Mouse (Mus musculus) liver, embryonic 16.5 days (tissue): ENCODE measurements around the gene Scgb1a1. TPM values are rescaled to one million over a fixed set of nuclear protein-coding genes. Genes with fewer than 3 reads are reported as not detected.

Experiments used
- ATAC-seq: fragments of 200-750 bp; cut with Nextera tagmentation; 2 replicates; pipeline ENCODE4 v1.8.0; 2017; ENCODE audit warnings: low read depth, mild to moderate bottlenecking, moderate number of reproducible peaks, moderate library complexity
- H3K27ac ChIP-seq: fragments of 300-500 bp; sonication (generic); 2 replicates; pipeline ENCODE4 v1.5.1; 2014; ENCODE audit warnings: mild to moderate bottlenecking, low read length
- H3K27me3 ChIP-seq: fragments of 300-500 bp; sonication (generic); 2 replicates; pipeline ENCODE4 v1.6.1; 2014; ENCODE audit warnings: low read depth, low read length, mixed read lengths; ENCODE audit not compliant: control insufficient read depth, insufficient read depth
- H3K36me3 ChIP-seq: fragments of 300-500 bp; sonication (generic); 2 replicates; pipeline ENCODE4 v1.6.1; 2014; ENCODE audit warnings: mild to moderate bottlenecking; ENCODE audit not compliant: control insufficient read depth, insufficient read depth
- H3K4me1 ChIP-seq: fragments of 300-500 bp; sonication (generic); 2 replicates; pipeline ENCODE4 v1.6.1; 2014; ENCODE audit warnings: low read depth, low read length, mixed read lengths; ENCODE audit not compliant: control insufficient read depth
- H3K4me2 ChIP-seq: fragments of 300-500 bp; sonication (generic); 2 replicates; pipeline ENCODE4 v1.6.1; 2014; ENCODE audit warnings: low read depth, low read length, mixed read lengths
- H3K4me3 ChIP-seq: fragments of 300-500 bp; sonication (generic); 2 replicates; pipeline ENCODE4 v1.5.1; 2014; ENCODE audit warnings: low read depth, mild to moderate bottlenecking, low read length
- H3K9ac ChIP-seq: fragments of 300-500 bp; sonication (generic); 2 replicates; pipeline ENCODE4 v1.6.1; 2014; ENCODE audit warnings: low read depth, low read length
- H3K9me3 ChIP-seq: fragments of 300-500 bp; sonication (generic); replicated peaks from 2 replicates; pipeline ENCODE4 v1.6.1; 2016; ENCODE audit warnings: low read length; ENCODE audit not compliant: control insufficient read depth
- WGBS: fragments of 180-500 bp; shearing (Covaris S2); extraction: QIAGEN DNeasy Blood & Tissue Kit; methylation state at CpG from one replicate; pipeline ENCODE4 v1.1.7; 2014; ENCODE audit not compliant: insufficient replicate concordance; 5-methylcytosine and 5-hydroxymethylcytosine counted together
- polyA plus RNA-seq: library from polyadenylated mRNA; unstranded; fragments of >200 nt; fragmentation: Nextera tagmentation; extraction: Ambion mirVana; gene quantifications from 2 replicates; pipeline ENCODE4 v1.2.1, GENCODE M21; 2015

The Scgb1a1 gene
- polyA plus RNA-seq, 1 experiment from 2014 or later, result not detected

GRCm38 (mm10) chr19:9044291-9044690 is 43.5 kb downstream of the Scgb1a1 start:
- H3K4me1 ChIP-seq, result peaks cover 9% of the 10 kb centered on the region
- ATAC-seq, result peak; percentile 63; the same call in 1 of the 2 replicates
- 44% methylated on average over 4 of the region's 4 CpGs for WGBS
- H3K36me3 ChIP-seq, result no peaks in the 10 kb centered on the region
- H3K27ac ChIP-seq, result no peak overlapping the region
- H3K9me3 ChIP-seq, result peaks cover 3% of the 10 kb centered on the region; the same call in 1 of the 2 replicates
- no peak overlapping the region for H3K9ac ChIP-seq
- no peak overlapping the region for H3K4me3 ChIP-seq
- H3K4me2 ChIP-seq, result no peak overlapping the region
- no peaks in the 10 kb centered on the region for H3K27me3 ChIP-seq

GRCm38 (mm10) chr19:9043123-9043522 is 44.6 kb downstream of the Scgb1a1 start:
- ATAC-seq, result no peak
- Histone ChIP-seq H3K36me3 (no peaks in the 10 kb centered on the region), H3K9ac (no peak overlapping the region), H3K27me3 (no peaks in the 10 kb centered on the region), H3K4me3 (no peak overlapping the region), H3K4me1 (peaks cover 9% of the 10 kb centered on the region), H3K4me2 (no peak overlapping the region), H3K9me3 (no peaks in the 10 kb centered on the region), H3K27ac (no peak overlapping the region)
- WGBS, result 60% methylated on average over 1 of the region's 1 CpGs

- Histone ChIP-seq H3K9ac (no peak overlapping the region), H3K36me3 (no peaks in the 10 kb centered on the region), H3K4me1 (peaks cover 7% of the 10 kb centered on the region), H3K4me3 (no peak overlapping the region), H3K4me2 (no peak overlapping the region), H3K27ac (no peak overlapping the region), H3K9me3 (no peaks in the 10 kb centered on the region), H3K27me3 (no peaks in the 10 kb centered on the region)
- no peak for ATAC-seq
Observed at GRCm38 (mm10) chr19:9041074-9041473, 46.7 kb downstream of the Scgb1a1 start.

- Histone ChIP-seq H3K9ac (no peak overlapping the region), H3K4me1 (peaks cover 7% of the 10 kb centered on the region), H3K4me3 (no peak overlapping the region), H3K27me3 (no peaks in the 10 kb centered on the region), H3K36me3 (no peaks in the 10 kb centered on the region), H3K9me3 (no peaks in the 10 kb centered on the region), H3K27ac (no peak overlapping the region), H3K4me2 (no peak overlapping the region)
- ATAC-seq, result no peak
- WGBS, result 66% methylated on average over 6 of the region's 6 CpGs
Observed at GRCm38 (mm10) chr19:9040649-9041048, 47.1 kb downstream of the Scgb1a1 start.

- H3K4me3 ChIP-seq, result no peak overlapping the region
- H3K27ac ChIP-seq, result no peak overlapping the region
- H3K27me3 ChIP-seq, result no peaks in the 10 kb centered on the region
- no peak overlapping the region for H3K4me2 ChIP-seq
- 56% methylated on average over 7 of the region's 7 CpGs for whole genome bisulfite sequencing
- peaks cover 7% of the 10 kb centered on the region for H3K4me1 ChIP-seq
- no peak for ATAC-seq
- no peaks in the 10 kb centered on the region for H3K36me3 ChIP-seq
- H3K9ac ChIP-seq, result no peak overlapping the region
- no peaks in the 10 kb centered on the region for H3K9me3 ChIP-seq
Observed at GRCm38 (mm10) chr19:9039928-9040327, 47.8 kb downstream of the Scgb1a1 start.

- Histone ChIP-seq H3K36me3 (no peaks in the 10 kb centered on the region), H3K9me3 (no peaks in the 10 kb centered on the region), H3K9ac (no peak overlapping the region), H3K4me3 (no peak overlapping the region), H3K4me2 (no peak overlapping the region), H3K27ac (no peak overlapping the region), H3K27me3 (no peaks in the 10 kb centered on the region), H3K4me1 (peaks cover 3% of the 10 kb centered on the region)
- no peak for ATAC-seq
- 58% methylated on average over 4 of the region's 4 CpGs for WGBS
Observed at GRCm38 (mm10) chr19:9039266-9039665, 48.5 kb downstream of the Scgb1a1 start.

GRCm38 (mm10) chr19:9038136-9038535 is 49.6 kb downstream of the Scgb1a1 start:
- ATAC-seq, result no peak
- Histone ChIP-seq H3K4me3 (no peak overlapping the region), H3K4me2 (no peak overlapping the region), H3K27me3 (no peaks in the 10 kb centered on the region), H3K9ac (no peak overlapping the region), H3K4me1 (peaks cover 9% of the 10 kb centered on the region), H3K9me3 (no peaks in the 10 kb centered on the region), H3K27ac (no peak overlapping the region), H3K36me3 (no peaks in the 10 kb centered on the region)
- WGBS, result 29% methylated on average over 3 of the region's 3 CpGs

- Histone ChIP-seq H3K9me3 (no peaks in the 10 kb centered on the region), H3K4me3 (no peak overlapping the region), H3K27me3 (no peaks in the 10 kb centered on the region), H3K4me1 (peaks cover 9% of the 10 kb centered on the region), H3K4me2 (no peak overlapping the region), H3K36me3 (no peaks in the 10 kb centered on the region), H3K9ac (no peak overlapping the region), H3K27ac (no peak overlapping the region)
- ATAC-seq, result no peak
- WGBS, result 61% methylated on average over 3 of the region's 3 CpGs
Observed at GRCm38 (mm10) chr19:9035101-9035500, 52.7 kb downstream of the Scgb1a1 start.

- ATAC-seq, result no peak
- Histone ChIP-seq H3K36me3 (no peaks in the 10 kb centered on the region), H3K27me3 (no peaks in the 10 kb centered on the region), H3K4me3 (no peak overlapping the region), H3K9me3 (no peaks in the 10 kb centered on the region), H3K9ac (no peak overlapping the region), H3K4me1 (peaks cover 9% of the 10 kb centered on the region), H3K27ac (no peak overlapping the region), H3K4me2 (no peak overlapping the region)
- 57% methylated on average over 3 of the region's 3 CpGs for WGBS
Observed at GRCm38 (mm10) chr19:9034480-9034879, 53.3 kb downstream of the Scgb1a1 start.
